Comparison of ENCODE assay signal across 8 mouse cellular contexts in the genomic region with DNA sequence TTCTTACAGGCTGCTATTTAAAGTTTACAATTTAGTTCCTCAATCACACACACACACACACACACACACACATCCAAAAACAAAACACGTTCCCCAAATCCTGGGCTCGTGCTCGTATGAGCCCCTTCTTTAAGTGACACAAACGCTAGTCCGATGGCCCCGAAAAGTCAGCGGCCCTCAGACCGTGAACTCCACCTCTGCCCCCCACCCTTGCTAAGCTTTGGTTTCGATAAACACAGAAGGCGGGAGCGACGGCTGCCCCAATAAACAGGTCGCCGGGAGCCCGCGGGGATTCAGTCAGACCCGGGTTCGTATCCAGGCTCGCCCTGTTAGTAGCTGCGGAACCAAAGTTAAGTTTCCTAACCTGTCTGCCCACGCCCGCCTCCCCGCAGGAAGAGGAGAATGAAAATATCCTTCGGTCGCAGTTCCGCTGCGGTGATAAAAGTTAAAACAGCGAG. TPM values are rescaled to one million over a fixed set of nuclear protein-coding genes. Genes with fewer than 3 reads are reported as not detected.
DNase-seq lines count a peak whose midpoint lies in the region; ATAC-seq lines count a peak whose summit lies in the region.

No protein-coding gene starts in this region.

- no peaks in the 10 kb centered on the region for H3K4me1 ChIP-seq in limb, embryonic 15.5 days
- peaks cover 5% of the 10 kb centered on the region for H3K4me1 ChIP-seq in midbrain, embryonic 16.5 days (ENCODE audit: control insufficient read depth, insufficient read depth, low read length)

- H3K36me3 ChIP-seq in limb, embryonic 15.5 days, result peaks cover 18% of the 10 kb centered on the region
- no peaks in the 10 kb centered on the region for H3K36me3 ChIP-seq in midbrain, embryonic 16.5 days (ENCODE audit: control insufficient read depth, insufficient read depth, low read length)

- peak overlapping the region; percentile 89 for H3K27ac ChIP-seq in limb, embryonic 15.5 days
- H3K27ac ChIP-seq in midbrain, embryonic 16.5 days (ENCODE audit: low read length), result peak overlapping the region; percentile 75

- peak overlapping the region; percentile 63 for H3K4me2 ChIP-seq in limb, embryonic 15.5 days
- peak overlapping the region; percentile 86 for H3K4me2 ChIP-seq in midbrain, embryonic 16.5 days (ENCODE audit: low read length)

- DNase-seq in heart, adult 11 months, result peak; percentile 94
- DNase-seq in heart, adult 8-10 months (ENCODE audit: low spot score), result no peak
- peak; percentile 70 for DNase-seq in embryo, embryonic 10.5 days (ENCODE audit: low spot score)
- DNase-seq in kidney, adult 18-20 months, result peak; percentile 64
- peak; percentile 49 to 69 for DNase-seq in spleen, postnatal 14 days (ENCODE audit: low spot score in 2 of 2)

- peak overlapping the region; percentile 93 for H3K4me3 ChIP-seq in limb, embryonic 15.5 days
- H3K4me3 ChIP-seq in midbrain, embryonic 16.5 days (ENCODE audit: low read depth, low read length), result peak overlapping the region; percentile 93

- no peaks in the 10 kb centered on the region for H3K9me3 ChIP-seq in limb, embryonic 15.5 days
- no peaks in the 10 kb centered on the region for H3K9me3 ChIP-seq in midbrain, embryonic 16.5 days (replicated peaks; ENCODE audit: control insufficient read depth, low read length, poor library complexity, severe bottlenecking)

- ATAC-seq in granulocyte monocyte progenitor cell, adult 5-6 weeks (replicated peaks; ENCODE audit: poor library complexity, severe bottlenecking), result peak; percentile 49
- no peak for ATAC-seq in limb, embryonic 15.5 days (ENCODE audit: insufficient number of reproducible peaks, low FRiP score, low TSS enrichment, low read depth)
- ATAC-seq in midbrain, embryonic 16.5 days, result peak; percentile 26; the same call in 1 of the 2 replicates

- H3K27me3 ChIP-seq in limb, embryonic 15.5 days, result no peaks in the 10 kb centered on the region
- H3K27me3 ChIP-seq in midbrain, embryonic 16.5 days (ENCODE audit: control insufficient read depth, insufficient read depth, low read depth, low read length), result no peaks in the 10 kb centered on the region

- H3K9ac ChIP-seq in limb, embryonic 15.5 days, result peak overlapping the region; percentile 81
- peak overlapping the region; percentile 88 for H3K9ac ChIP-seq in midbrain, embryonic 16.5 days (ENCODE audit: low read depth, low read length)

- under 1% methylated on average over 28 of the region's 28 CpGs for WGBS in limb, embryonic 15.5 days
- 0% methylated on average over 28 of the region's 28 CpGs for WGBS in midbrain, embryonic 16.5 days

RNA-seq across cellular contexts. Expression of a gene that starts 0.6 kb away (rescaled TPM):
- 10 to 100 TPM; 17.3 to 22.2 (median 19.4) TPM for total RNA-seq in heart, adult 8-10 months (2022)
- total RNA-seq in granulocyte monocyte progenitor cell, adult 5-6 weeks (2014; fragmentation: Nextera tagmentation), result 73.8 and 74.6 TPM in 2 replicates
- 72.6 and 77.3 TPM in 2 replicates for total RNA-seq in granulocyte monocyte progenitor cell, adult 5-6 weeks (2017)
- 39.1 and 39.8 TPM in 2 replicates for polyA plus RNA-seq in limb, embryonic 15.5 days (2015; fragmentation: Nextera tagmentation; extraction: Ambion mirVana)
- 20.3 and 23.0 TPM in 2 replicates for polyA plus RNA-seq in midbrain, embryonic 16.5 days (2015; fragmentation: Nextera tagmentation; extraction: Ambion mirVana)

RNA-seq across cellular contexts. Expression of a gene that starts 38.6 kb away (rescaled TPM):
- total RNA-seq in heart, adult 8-10 months (2022), result 1 to 10 TPM; 1.8 to 3.0 (median 2.6) TPM
- 69.6 and 84.6 TPM in 2 replicates for total RNA-seq in granulocyte monocyte progenitor cell, adult 5-6 weeks (2014; fragmentation: Nextera tagmentation)
- total RNA-seq in granulocyte monocyte progenitor cell, adult 5-6 weeks (2017), result 79.5 and 106 TPM in 2 replicates
- 1.5 and 1.6 TPM in 2 replicates for polyA plus RNA-seq in limb, embryonic 15.5 days (2015; fragmentation: Nextera tagmentation; extraction: Ambion mirVana)
- 0.21 and 0.27 TPM in 2 replicates for polyA plus RNA-seq in midbrain, embryonic 16.5 days (2015; fragmentation: Nextera tagmentation; extraction: Ambion mirVana)

RNA-seq across cellular contexts. Expression of a gene that starts 40.4 kb away (rescaled TPM):
- 100 to 1,000 TPM in 1 of 4 experiments, 10 to 100 TPM in 3; 87.4 to 103 (median 96.6) TPM for total RNA-seq in heart, adult 8-10 months (2022)
- 27.0 and 30.8 TPM in 2 replicates for total RNA-seq in granulocyte monocyte progenitor cell, adult 5-6 weeks (2014; fragmentation: Nextera tagmentation)
- total RNA-seq in granulocyte monocyte progenitor cell, adult 5-6 weeks (2017), result 42.0 and 45.4 TPM in 2 replicates
- 65.2 and 75.4 TPM in 2 replicates for polyA plus RNA-seq in limb, embryonic 15.5 days (2015; fragmentation: Nextera tagmentation; extraction: Ambion mirVana)
- 59.7 and 63.3 TPM in 2 replicates for polyA plus RNA-seq in midbrain, embryonic 16.5 days (2015; fragmentation: Nextera tagmentation; extraction: Ambion mirVana)

Comparison
In these comparisons a context has a peak if more than half of its experiments do, and no peak if none do; other contexts are left out.
1. RNA of a gene that starts 38.6 kb away (total RNA-seq): 69.6 to 106 TPM in granulocyte monocyte progenitor cell, adult 5-6 weeks; 1.8 to 3.0 TPM in heart, adult 8-10 months; every median in the first group is over 10 times any median in the second.